Mouse (Mus musculus) hindbrain, embryonic 12.5 days (tissue): Measurements from ENCODE around the gene Homer3. TPM values are rescaled to one million over a fixed set of nuclear protein-coding genes. Genes with fewer than 3 reads are reported as not detected.

ENCODE experiments used
- ATAC-seq: fragments of 200-750 bp; cut with Nextera tagmentation; 2 replicates; pipeline ENCODE4 v1.8.0; 2017; ENCODE audit warnings: moderate TSS enrichment; ENCODE audit not compliant: low FRiP score
- H3K27ac ChIP-seq: fragments of 300-500 bp; sonication (generic); 2 replicates; pipeline ENCODE4 v1.5.1; 2016; ENCODE audit warnings: mild to moderate bottlenecking
- H3K27me3 ChIP-seq: fragments of 300-500 bp; sonication (generic); 2 replicates; pipeline ENCODE4 v1.6.1; 2016; ENCODE audit warnings: mild to moderate bottlenecking
- H3K36me3 ChIP-seq: fragments of 300-500 bp; sonication (generic); 2 replicates; pipeline ENCODE4 v1.6.1; 2016; ENCODE audit warnings: mild to moderate bottlenecking
- H3K4me1 ChIP-seq: fragments of 300-500 bp; sonication (generic); 2 replicates; pipeline ENCODE4 v1.6.1; 2016
- H3K4me2 ChIP-seq: fragments of 300-500 bp; sonication (generic); replicated peaks from 2 replicates; pipeline ENCODE4 v1.6.1; 2016; ENCODE audit warnings: mild to moderate bottlenecking
- H3K4me3 ChIP-seq: fragments of 300-500 bp; sonication (generic); 2 replicates; pipeline ENCODE4 v1.5.1; 2016; ENCODE audit warnings: mild to moderate bottlenecking
- H3K9ac ChIP-seq: fragments of 300-500 bp; sonication (generic); 2 replicates; pipeline ENCODE4 v1.6.1; 2016; ENCODE audit warnings: mild to moderate bottlenecking, moderate library complexity
- H3K9me3 ChIP-seq: fragments of 300-500 bp; sonication (generic); replicated peaks from 2 replicates; pipeline ENCODE4 v1.6.1; 2016; ENCODE audit warnings: mild to moderate bottlenecking
- WGBS: fragments of 180-500 bp; shearing (Covaris S2); methylation state at CpG from one replicate; pipeline ENCODE4 v1.1.7; 2016; 5-methylcytosine and 5-hydroxymethylcytosine counted together
- polyA plus RNA-seq: library from polyadenylated mRNA; unstranded; fragments of >200 nt; fragmentation: Nextera tagmentation; extraction: Ambion mirVana; gene quantifications from 2 replicates; pipeline ENCODE4 v1.2.1, GENCODE M21; 2016

The Homer3 gene
- polyA plus RNA-seq, 1 experiment from 2014 or later: 80.7 TPM

- H3K4me1 ChIP-seq: peaks cover 8% of the 10 kb centered on the region; the same call in 1 of the 2 replicates
- H3K27me3 ChIP-seq: no peaks in the 10 kb centered on the region
- ATAC-seq: no peak
- no peak overlapping the region for H3K4me3 ChIP-seq
- H3K4me2 ChIP-seq: no peak overlapping the region
- WGBS: 65% methylated on average over 6 of the region's 6 CpGs
- H3K9ac ChIP-seq: no peak overlapping the region
- no peaks in the 10 kb centered on the region for H3K9me3 ChIP-seq
- H3K36me3 ChIP-seq: peaks cover 69% of the 10 kb centered on the region
- H3K27ac ChIP-seq: no peak overlapping the region
Measured at GRCm38 (mm10) chr8:70343696-70344095, 61.1 kb downstream of the Homer3 start.

Other genes starting within 250 kb of the Homer3 start
- gene Mau2, start 240.1 kb upstream of the Homer3 start, polyA plus RNA-seq: 73.5 and 76.0 TPM in 2 replicates
- gene Sugp1, start 240.0 kb upstream of the Homer3 start, polyA plus RNA-seq: 53.7 and 56.0 TPM in 2 replicates
- 1.0 and 2.2 TPM in 2 replicates for gene Tm6sf2, start 209.9 kb upstream of the Homer3 start, polyA plus RNA-seq
- gene Hapln4, start 199.4 kb upstream of the Homer3 start, polyA plus RNA-seq: 0.34 and 0.81 TPM in 2 replicates
- gene Ncan, start 162.0 kb upstream of the Homer3 start, polyA plus RNA-seq: 92.0 and 107 TPM in 2 replicates
- gene Nr2c2ap, start 151.5 kb upstream of the Homer3 start, polyA plus RNA-seq: 24.7 and 27.2 TPM in 2 replicates
- 17.0 and 21.0 TPM in 2 replicates for gene Rfxank, start 143.7 kb upstream of the Homer3 start, polyA plus RNA-seq
- gene Borcs8, start 143.3 kb upstream of the Homer3 start, polyA plus RNA-seq: 38.2 and 42.1 TPM in 2 replicates
- gene Mef2b, start 143.1 kb upstream of the Homer3 start, polyA plus RNA-seq: 0.32 and 0.70 TPM in 2 replicates
- gene Tmem161a, start 110.5 kb upstream of the Homer3 start, polyA plus RNA-seq: 43.9 and 47.9 TPM in 2 replicates
- gene Slc25a42, start 70.5 kb upstream of the Homer3 start, polyA plus RNA-seq: 4.3 and 5.3 TPM in 2 replicates
- gene Sugp2, start 48.6 kb upstream of the Homer3 start, polyA plus RNA-seq: 72.0 and 75.8 TPM in 2 replicates
- gene Armc6, start 48.4 kb upstream of the Homer3 start, polyA plus RNA-seq: 48.4 and 49.2 TPM in 2 replicates
- 49.9 and 50.8 TPM in 2 replicates for gene Ddx49, start 19.7 kb downstream of the Homer3 start, polyA plus RNA-seq
- 216 and 260 TPM in 2 replicates for gene Cope, start 19.7 kb downstream of the Homer3 start, polyA plus RNA-seq
- gene Cers1, start 32.9 kb downstream of the Homer3 start, polyA plus RNA-seq: 16.3 and 17.8 TPM in 2 replicates
- 2.2 and 4.4 TPM in 2 replicates for gene Gdf1, start 47.0 kb downstream of the Homer3 start, polyA plus RNA-seq
- 34.2 and 34.3 TPM in 2 replicates for gene Upf1, start 70.5 kb downstream of the Homer3 start, polyA plus RNA-seq
- gene Comp, start 90.7 kb downstream of the Homer3 start, polyA plus RNA-seq: 1.2 and 3.0 TPM in 2 replicates
- 24.6 and 27.1 TPM in 2 replicates for gene Crtc1, start 156.8 kb downstream of the Homer3 start, polyA plus RNA-seq
- gene Klhl26, start 194.1 kb downstream of the Homer3 start, polyA plus RNA-seq: 22.2 and 23.9 TPM in 2 replicates
- gene Tmem59l, start 204.5 kb downstream of the Homer3 start, polyA plus RNA-seq: 27.0 and 29.2 TPM in 2 replicates
- gene Crlf1, start 210.3 kb downstream of the Homer3 start, polyA plus RNA-seq: 3.3 and 4.2 TPM in 2 replicates
- 118 TPM in 2 replicates for gene Rex1bd, start 223.9 kb downstream of the Homer3 start, polyA plus RNA-seq
- gene Uba52, start 228.0 kb downstream of the Homer3 start, polyA plus RNA-seq: 633 and 755 TPM in 2 replicates
- gene Fkbp8, start 244.9 kb downstream of the Homer3 start, polyA plus RNA-seq: 313 and 334 TPM in 2 replicates
- gene Kxd1, start 245.1 kb downstream of the Homer3 start, polyA plus RNA-seq: 47.1 and 48.5 TPM in 2 replicates